Mouse (Mus musculus) retina, postnatal 7 days (tissue): ENCODE data around the gene Gramd1b.

ENCODE experiments used
- DNase-seq: peaks from one replicate; pipeline ENCODE4 v3.0.0-alpha.2; 2012; ENCODE audit warnings: low read depth, low spot score

Gene Gramd1b

DNA sequence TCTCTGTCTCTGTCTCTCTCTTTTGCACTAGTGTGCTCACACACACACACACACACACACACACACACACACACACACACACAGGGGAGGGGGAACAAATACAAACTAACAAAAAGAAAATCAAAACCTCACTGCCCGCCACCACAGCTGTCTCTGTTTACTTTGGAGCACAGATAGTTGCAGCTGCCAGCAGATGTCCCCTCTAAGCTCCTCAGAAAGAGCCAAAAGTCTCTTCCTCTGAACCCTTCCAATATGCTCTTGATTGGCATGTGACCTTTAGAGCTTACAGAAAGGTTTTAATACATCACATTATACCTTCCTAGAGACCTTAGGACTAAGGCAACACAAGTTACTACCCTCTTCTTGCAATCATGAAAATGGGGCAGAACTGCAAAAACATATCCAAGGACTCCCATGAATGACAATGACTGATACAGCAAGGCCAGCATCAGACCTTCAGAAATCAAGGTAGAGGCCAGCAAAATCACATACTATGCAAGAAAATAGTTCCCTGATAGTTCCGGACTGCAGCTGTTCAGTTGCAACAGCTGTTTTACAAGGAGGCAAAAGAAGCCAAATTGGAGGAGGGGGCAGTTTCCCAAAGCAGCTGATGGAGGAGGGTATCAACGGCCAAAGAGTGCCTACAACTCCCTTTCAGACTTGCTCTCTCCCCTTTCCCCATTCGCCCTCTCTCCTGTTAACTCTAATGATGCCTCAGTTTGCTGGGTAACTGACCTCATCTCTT, 72.5 kb downstream of the Gramd1b start:
- no peak for DNase-seq

DNA sequence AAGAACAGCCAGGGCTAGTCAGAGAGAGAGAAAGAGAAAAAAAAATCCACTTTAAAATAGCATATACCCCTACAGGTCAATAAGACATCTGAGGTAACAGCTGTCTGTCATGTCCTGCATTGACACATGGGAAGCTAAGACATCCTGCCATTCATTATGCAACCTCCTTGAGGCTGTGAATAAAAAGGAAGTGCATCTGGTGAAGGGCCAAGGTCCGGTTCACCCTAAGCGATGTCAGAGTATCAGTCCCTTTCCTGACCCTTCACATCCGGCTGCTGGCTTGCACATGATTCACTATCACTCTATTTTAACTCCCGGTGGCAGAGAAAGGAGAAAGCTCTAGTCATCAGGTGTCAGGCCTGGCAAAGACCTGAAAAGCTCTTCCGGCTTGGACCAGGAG, 73.7 kb downstream of the Gramd1b start:
- no peak for DNase-seq

DNA sequence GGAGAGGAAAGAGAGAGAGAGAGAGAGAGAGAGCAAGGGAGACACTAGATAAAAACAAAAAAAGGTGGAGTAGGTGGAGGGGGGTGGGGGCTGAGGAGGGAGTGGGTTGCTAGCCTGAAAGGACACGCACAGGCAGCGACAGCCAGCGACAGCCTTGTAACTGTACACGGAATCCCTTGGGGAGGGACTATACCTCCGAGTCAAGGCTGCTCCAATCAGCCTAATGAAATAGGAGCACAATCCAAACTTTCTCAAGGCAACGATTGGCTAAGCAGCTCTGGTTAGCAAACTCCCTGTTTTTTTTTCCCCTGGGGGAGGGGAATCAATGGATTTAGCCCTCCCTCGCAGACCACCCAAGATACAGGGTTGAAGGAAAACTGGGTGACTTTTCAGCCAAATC, 75.0 kb downstream of the Gramd1b start:
- no peak for DNase-seq

DNA sequence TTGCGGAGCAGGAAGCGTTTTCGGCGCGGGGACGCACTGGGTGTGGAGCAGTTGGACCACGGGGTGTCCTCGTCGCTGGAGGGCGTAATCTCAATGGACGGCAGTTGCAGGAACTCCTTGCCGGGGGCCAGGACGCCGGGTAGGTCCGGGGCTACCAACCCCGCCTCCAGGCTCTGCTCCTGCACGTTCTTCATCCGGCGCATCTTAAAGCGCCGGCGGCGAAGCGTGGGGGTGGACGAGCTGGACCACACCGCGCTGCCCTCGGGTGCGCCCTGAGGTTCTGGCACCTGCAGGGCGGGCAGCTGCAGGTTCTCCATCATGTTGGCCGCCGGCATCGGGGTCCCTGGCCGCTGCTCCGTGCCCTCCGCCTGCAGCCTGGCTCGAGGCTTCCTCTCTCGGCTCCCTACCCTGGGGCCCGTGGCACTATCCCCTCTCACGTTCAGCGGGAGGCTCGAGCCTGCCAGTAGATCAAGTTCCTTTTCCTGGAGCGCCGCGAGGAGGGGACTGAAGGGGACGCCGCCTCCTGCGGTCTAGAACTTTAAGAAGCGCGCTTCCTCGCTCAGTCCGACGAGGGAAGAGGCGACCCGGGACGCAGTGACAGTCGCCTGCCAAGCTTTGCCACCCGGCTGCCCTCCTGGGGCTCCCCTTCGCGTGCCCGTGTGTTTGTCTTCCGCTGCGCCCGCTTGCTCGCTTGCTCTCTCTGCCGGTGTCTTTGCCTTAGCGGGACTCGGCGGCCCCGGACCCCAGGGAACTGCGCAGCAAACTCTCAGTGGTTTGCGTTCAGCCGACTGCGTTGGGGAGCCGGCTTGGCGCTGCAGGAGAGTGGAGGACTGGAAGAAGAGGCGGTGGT, 75.6 kb downstream of the Gramd1b start:
- no peak for DNase-seq

DNA sequence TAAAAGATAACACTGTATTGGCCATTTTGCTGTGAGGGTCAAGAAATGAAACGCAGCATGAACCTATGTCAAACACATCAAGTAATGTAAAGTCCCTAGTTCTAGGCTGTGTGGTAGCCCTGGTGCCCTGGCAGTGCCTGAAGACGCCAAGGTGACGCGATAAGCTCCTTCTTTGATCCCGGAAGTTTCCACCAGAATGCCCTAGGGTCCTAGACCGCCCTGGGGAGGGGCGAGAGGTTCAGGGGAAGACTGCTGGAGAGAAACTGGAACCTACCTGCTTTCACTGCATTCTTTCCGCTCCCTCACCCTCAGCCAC, 76.2 kb downstream of the Gramd1b start:
- DNase-seq: no peak

DNA sequence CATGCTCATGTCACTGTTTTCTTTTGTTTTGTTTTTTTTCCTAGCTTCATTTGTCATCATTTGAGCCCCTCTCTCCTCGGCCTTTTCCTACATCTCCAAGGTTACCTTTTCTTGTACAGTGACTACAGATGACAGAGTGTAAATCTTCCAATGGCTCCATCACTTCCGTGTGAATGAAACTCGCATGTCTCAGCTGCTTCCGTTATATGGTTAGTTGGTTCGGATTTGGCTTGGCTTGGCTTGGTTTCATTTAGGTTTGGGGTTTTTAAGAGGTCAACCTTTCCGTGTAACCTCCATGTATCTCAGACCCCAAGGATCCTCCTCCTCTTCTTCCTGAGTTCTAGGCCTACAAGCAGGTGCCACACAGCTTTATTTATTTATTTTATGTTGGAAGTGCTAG, 77.3 kb downstream of the Gramd1b start:
- no peak for DNase-seq

DNA sequence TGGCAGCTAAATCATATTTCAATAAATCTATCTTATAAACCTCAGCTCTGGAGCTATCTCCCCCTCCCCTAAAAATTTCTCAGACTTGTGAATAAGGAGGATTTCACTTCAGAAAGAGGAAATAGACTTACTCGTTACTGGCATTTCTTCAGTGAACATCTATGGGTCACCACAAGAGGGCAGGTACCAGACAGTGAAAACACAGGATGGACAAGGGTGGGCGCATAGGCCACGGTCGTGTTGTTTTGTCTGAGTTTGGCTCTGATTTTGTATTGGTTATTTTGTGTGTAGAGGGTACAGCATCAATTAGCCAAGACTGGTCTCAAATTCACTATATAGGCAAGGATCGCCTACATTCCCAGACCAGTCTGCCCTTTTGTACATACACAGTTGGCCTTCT, 79.0 kb downstream of the Gramd1b start:
- DNase-seq: no peak

DNA sequence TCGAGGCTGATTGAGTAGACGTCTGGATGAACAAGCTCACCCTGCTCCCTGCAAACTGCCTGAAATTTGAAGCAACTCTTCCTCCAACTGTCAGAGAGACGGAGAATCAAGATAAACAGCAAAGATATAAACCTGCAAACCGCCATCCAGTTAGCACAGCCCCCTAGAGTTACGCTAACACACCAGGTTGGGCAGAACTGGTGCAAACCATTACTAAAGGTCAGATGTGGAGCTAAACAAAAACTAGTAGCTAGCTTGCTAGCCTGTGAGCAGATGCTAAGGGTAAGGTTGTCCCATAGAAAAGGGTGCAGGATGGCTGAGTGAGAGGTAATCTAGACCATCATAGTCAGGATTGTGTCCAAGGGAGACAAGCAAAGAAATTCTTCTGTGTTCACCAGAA, 80.4 kb downstream of the Gramd1b start:
- DNase-seq: no peak

DNA sequence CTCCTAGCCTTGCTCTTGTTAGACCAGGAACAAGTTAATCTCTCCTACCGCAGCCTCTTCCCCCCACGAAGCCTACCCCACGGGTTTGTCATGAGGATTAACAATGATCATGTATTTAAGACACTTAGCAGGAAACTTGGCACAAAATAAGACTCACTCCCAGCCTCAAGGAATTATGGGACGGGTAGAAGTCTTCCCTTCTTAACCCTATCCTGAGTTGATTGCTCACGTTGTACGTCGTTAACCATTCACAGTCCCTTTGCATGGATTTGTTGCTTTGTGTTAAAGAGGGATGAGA, 80.8 kb downstream of the Gramd1b start:
- DNase-seq: no peak

DNA sequence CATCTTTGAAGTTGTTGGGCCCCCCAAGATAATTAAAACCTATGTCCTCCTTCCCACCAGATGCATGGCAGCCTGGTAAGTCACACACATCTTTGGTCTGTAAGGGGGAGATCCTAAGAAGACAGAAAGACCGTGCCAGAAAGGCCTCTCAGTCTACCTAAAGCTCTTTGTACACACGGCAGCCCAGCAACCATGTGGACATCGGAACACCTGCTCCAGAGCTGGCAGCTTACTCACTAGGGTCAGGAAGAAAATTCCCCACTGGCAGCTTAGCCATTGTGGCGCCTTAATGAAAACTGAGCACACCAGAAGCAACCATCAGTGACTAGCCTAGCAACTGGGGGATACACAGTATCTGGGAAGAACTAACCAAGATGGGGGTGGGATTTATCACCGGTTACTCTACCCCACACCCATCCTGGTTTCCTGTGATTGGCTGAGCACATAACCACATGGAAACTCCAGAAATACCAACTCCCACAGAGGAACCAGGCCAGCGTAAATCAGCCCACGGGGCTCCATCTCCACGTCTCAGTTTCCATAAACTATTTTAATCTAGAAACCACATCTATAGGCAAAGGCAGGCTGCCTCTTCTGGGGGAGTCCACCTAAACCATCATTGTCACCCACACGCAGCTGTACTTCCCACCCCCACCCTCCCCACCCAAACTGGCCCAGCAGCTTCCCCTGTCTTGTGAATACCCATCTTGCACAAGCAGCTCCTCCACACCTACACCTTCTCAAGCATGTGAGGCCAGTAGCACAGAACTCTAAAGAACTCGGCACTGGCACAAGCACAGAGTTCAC, 81.4 kb downstream of the Gramd1b start:
- DNase-seq: no peak

DNA sequence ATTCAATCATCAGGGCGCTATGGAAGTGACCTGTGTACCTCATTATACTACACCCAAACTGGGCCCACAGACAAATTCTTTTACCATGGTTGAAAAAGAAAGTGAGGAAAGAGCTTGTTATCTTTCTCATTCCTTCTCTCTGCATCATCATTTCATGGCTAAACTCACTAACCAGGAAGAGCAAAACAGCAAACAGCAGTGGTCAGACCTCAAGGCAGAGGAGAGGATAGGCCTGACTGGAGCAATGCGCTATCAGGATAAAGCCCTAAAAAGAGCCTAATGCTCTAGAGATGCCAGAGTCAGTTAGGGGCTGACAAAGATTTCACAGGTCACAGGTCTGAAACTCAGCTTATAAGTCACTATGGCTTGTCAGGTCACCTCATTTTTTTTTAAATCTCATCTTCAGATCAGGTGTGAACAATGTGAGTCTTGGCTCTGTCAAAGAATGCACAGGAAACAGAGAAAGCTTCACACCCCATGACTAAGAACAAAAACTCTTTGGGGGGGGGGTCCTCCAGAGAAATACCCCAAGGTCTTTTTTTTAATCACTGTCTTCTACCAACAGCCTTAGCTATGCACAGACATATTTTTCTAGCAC, 82.4 kb downstream of the Gramd1b start:
- DNase-seq: no peak

DNA sequence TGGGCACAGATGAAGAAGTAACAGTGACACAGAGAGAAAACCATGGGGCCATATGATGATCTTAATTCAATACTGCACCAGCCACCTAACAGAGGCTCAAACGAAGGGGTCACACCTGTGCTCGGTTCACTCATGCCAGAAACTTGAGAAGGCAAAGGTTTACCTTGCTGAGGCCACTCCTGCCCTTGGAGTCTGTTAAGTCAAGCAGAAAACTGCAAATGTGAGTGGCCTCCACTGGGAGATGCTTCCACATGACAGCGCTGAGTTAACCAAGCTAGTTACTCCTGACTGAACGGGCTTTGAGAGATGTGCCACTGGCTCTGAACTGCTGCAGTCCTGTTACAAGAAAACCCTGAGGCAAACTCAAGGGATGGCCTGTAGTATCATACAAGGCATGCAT, 83.9 kb downstream of the Gramd1b start:
- no peak for DNase-seq

DNA sequence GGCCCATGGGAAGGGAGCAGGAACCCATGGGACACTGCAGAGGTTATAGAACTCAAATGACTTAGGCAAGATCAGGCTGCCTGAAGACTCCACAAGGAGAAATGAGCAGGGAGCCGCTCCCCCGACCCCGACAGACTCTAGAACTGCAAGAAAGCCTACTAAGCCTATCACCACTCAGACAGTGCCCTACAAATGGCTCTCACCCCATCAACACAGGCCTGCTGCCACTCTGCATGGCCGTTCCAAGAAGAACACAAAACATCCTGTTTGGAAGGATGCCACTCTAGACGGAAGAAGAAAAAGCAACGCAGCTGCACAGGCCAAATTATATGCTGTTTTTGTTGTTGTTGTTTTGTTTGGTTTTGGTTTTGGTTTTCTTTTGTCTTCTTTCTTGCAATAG, 86.2 kb downstream of the Gramd1b start:
- no peak for DNase-seq

DNA sequence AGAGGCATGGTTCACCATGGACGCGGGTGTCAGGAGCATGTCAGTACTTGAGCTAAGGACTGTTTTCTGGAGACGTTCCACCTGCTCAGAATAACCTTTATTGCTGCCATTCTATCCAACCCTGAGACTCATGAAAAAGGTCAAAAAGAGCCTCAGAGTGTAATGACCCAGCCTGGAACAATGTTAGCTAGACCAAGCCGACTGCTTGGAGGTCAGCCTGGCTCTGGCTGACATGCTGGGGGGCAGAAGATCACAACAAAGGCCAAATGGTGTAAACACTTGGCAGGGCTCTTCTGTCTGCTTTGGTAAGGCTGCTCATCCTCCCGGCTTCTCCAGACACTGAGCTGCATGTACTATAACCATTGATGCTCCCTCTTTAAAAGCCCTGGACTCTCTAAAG, 88.4 kb downstream of the Gramd1b start:
- no peak for DNase-seq

DNA sequence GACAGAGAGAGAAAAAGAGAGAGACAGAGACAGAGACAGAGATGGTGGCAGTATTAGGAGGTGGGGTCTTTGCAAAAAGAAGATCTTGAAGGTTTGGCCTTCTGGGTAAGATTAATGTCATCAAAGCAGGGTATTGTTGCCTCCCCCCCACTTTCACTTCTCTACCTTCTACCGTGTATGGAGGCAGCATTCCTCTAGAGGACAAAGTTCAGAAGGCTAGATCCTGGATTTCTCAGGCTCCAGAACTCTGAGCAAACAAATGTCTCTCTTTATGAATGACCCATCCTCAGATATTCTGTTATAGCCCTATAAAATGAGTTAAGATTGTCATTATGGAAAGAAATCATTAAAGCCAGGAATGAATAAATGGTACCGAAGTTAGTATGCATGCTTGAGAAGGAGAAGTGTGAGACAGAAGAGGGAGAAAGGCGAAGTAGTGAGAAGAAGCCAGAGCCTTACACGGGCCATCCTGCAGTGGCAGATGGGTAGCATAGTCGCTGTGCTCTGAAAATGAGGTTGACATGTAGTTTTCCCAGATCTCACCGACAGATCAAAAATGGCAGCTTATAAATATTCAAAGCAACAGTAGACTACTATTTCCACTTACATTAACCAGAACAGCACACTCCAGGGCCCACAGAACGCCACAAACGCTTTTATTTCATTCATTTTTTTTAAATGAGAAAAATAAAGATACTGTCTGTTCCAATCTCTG, 91.1 kb downstream of the Gramd1b start:
- no peak for DNase-seq

DNA sequence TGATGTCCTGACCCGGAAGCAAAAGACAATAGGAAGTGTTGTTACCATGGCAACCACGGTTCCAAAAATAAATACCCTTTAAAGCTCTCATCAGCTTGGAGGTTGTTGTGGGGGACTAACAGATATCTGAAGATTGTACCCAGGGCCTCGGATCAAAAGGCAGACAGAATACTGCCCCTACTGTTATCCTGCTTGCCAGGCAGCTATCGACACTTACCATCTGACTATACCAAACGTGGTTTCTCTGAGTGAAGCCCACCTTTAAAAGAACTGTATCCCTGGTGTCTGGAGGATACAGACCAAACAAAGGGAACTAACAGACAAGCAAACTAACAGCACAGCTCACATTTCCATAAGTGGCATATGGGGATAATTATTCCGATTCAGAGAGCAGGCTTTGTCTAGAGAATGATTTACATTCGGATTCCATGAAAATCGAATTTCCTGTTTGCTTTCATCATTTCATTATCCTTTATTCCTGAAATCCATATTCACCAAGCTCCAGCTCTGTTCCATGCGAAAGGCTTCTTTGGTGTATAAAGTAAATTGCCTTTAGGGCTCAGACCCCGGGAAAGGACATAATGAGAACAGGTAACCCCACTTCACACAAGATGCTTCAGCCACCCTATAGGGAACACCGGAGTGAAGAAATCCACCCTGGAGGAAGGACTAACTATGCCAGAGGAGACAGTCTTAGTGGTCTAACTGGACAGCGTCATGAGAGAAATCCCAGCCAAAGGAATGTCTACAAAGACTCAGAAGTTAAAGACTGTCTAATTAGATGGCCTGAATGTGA, 92.3 kb downstream of the Gramd1b start:
- no peak for DNase-seq

DNA sequence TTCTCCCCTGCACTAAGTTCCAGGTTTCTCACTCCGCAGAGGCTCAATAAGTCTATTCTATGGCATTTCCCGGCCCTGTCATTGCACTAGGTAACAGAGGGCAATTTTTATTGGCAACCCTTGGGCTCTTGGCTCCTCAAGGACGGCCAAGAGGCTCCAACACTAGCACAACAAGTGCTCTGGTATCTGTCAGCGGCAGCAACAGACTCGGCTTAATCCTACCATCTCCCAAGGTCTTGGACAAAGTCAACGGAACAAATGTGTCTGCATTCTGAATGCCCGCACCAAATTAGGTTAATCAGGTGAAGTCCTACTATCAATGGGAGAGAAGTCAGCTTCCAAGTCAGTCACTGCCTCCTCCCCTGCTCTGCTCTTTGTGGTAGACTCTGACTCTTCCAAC, 93.3 kb downstream of the Gramd1b start:
- DNase-seq: no peak

DNA sequence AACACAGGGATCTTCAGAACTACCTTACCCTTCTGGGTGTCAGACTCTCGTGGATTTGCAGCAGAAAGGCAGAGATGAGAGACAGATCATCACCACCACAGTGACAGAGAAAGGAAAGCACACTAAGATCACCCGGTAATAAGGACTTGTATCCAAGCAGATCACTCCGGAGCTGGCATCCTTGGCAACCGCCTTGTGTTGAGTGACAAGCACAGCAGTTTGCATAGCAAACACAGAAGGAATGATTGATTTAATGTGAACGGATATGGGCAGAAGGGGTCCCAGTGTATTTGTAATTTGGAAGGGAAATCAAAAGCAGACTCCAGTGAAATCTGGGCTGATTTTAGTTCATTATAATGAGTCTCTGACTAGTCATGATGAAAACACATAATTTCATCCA, 97.9 kb downstream of the Gramd1b start:
- no peak for DNase-seq

DNA sequence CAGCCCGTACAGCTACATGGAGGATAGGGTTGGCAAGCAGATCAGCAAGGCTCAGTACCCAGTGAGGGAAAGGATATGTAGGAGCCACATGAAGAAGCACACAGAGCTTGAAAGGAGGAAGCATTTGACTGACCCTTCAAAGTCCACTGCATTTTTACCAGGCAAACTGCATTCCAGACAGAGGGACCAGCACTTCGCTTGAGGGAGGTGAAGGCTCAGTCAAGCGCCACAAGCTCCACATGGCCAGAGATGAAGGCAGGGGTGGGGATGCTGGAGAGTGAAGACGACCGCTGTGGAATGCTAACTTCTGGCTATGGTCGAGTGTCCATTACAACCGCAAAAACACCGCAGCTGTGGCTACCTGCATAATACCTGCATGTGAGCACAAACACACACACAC, 100.2 kb downstream of the Gramd1b start:
- no peak for DNase-seq

DNA sequence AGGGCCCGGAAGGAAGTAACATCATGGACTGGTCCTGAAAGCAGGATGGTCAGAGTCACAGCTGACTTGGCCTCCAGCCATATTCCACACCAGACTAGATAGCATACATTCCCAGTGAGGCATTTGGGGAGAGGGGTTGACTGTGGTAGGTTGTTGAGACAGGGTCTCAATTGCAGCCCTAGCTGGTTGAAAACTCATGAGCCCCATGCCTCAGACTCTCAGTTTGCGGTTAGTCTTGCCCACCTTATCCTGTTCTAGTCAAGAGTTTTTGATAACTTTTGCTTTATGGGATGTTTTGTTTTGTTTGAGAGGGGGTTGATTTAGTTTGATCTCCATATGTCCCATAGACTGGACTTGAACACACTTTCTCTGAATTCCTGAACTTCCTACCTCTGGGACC, 103.5 kb downstream of the Gramd1b start:
- no peak for DNase-seq
